Mouse (Mus musculus): ENCODE measurements around the gene Akap13. TPM values are rescaled to one million over a fixed set of nuclear protein-coding genes. Genes with fewer than 3 reads are reported as not detected.

Gene Akap13
- 44.6 and 44.8 TPM in 2 replicates for polyA plus RNA-seq (2014; fragmentation: Nextera tagmentation; extraction: Ambion mirVana)

- DNase-seq (peak; percentile 98), ATAC-seq (ENCODE audit: insufficient read depth) (peak; percentile 99)
- Histone ChIP-seq H3K9me3 (ENCODE audit: low read depth, low read length) (no peaks in the 10 kb centered on the region), H3K9ac (peak within 1 kb of the TSS; percentile 94), H3K27ac (ENCODE audit: low read depth) (peak within 1 kb of the TSS; percentile 99), H3K4me1 (ENCODE audit: insufficient read depth) (peaks cover 13% of the 10 kb centered on the region), H3K4me3 (ENCODE audit: low read depth, low read length) (peak within 1 kb of the TSS; percentile 98), H3K36me3 (ENCODE audit: insufficient read depth) (no peaks in the 10 kb centered on the region), H3K4me2 (peak within 1 kb of the TSS; percentile 88), H3K27me3 (ENCODE audit: insufficient read depth, low read length) (no peaks in the 10 kb centered on the region)
- TF ChIP-seq CTCF (IDR thresholded peaks at IDR 0.05; ENCODE audit: low read depth): peak; percentile 65
- WGBS: under 1% methylated on average over 94 of the region's 94 CpGs
These were observed at the start of gene Akap13 for GRCm38 (mm10) chr7:75455223-75456151. Gene Akap13 (plus strand): TSS chr7:75455534.

GRCm38 (mm10) chr7:75410641-75411040 is 44.7 kb upstream of the Akap13 start:
- ATAC-seq (ENCODE audit: insufficient read depth) (no peak), DNase-seq (no peak)
- H3K4me2 ChIP-seq: no peak overlapping the region
- no peaks in the 10 kb centered on the region for H3K9me3 ChIP-seq (ENCODE audit: low read depth, low read length)
- no peaks in the 10 kb centered on the region for H3K36me3 ChIP-seq (ENCODE audit: insufficient read depth)
- no peaks in the 10 kb centered on the region; the same call in 1 of the 2 replicates for H3K27me3 ChIP-seq (ENCODE audit: insufficient read depth, low read length)
- no peak for TF ChIP-seq CTCF (IDR thresholded peaks at IDR 0.05; ENCODE audit: low read depth)
- no peak overlapping the region for H3K27ac ChIP-seq (ENCODE audit: low read depth)
- H3K4me1 ChIP-seq (ENCODE audit: insufficient read depth): peaks cover 7% of the 10 kb centered on the region; the same call in 1 of the 2 replicates
- WGBS: 72% methylated on average over 3 of the region's 3 CpGs
- H3K4me3 ChIP-seq (ENCODE audit: low read depth, low read length): no peak overlapping the region
- no peak overlapping the region for H3K9ac ChIP-seq

GRCm38 (mm10) chr7:75411226-75411625 is 44.1 kb upstream of the Akap13 start:
- H3K4me1 ChIP-seq (ENCODE audit: insufficient read depth): peaks cover 7% of the 10 kb centered on the region; the same call in 1 of the 2 replicates
- no peaks in the 10 kb centered on the region; the same call in 1 of the 2 replicates for H3K27me3 ChIP-seq (ENCODE audit: insufficient read depth, low read length)
- H3K36me3 ChIP-seq (ENCODE audit: insufficient read depth): no peaks in the 10 kb centered on the region
- H3K9me3 ChIP-seq (ENCODE audit: low read depth, low read length): no peaks in the 10 kb centered on the region
- no peak overlapping the region for H3K4me2 ChIP-seq
- no peak for DNase-seq
- WGBS: 69% methylated on average over 6 of the region's 6 CpGs
- no peak overlapping the region for H3K4me3 ChIP-seq (ENCODE audit: low read depth, low read length)
- H3K27ac ChIP-seq (ENCODE audit: low read depth): no peak overlapping the region
- no peak overlapping the region for H3K9ac ChIP-seq
- TF ChIP-seq CTCF (IDR thresholded peaks at IDR 0.05; ENCODE audit: low read depth): no peak
- no peak for ATAC-seq (ENCODE audit: insufficient read depth)

GRCm38 (mm10) chr7:75412011-75412510 is 43.3 kb upstream of the Akap13 start:
- no peak for DNase-seq
- WGBS: 37% methylated on average over 10 of the region's 10 CpGs
- TF ChIP-seq CTCF (IDR thresholded peaks at IDR 0.05; ENCODE audit: low read depth): no peak
- no peaks in the 10 kb centered on the region for H3K36me3 ChIP-seq (ENCODE audit: insufficient read depth)
- H3K4me3 ChIP-seq (ENCODE audit: low read depth, low read length): no peak overlapping the region
- no peaks in the 10 kb centered on the region for H3K9me3 ChIP-seq (ENCODE audit: low read depth, low read length)
- H3K4me1 ChIP-seq (ENCODE audit: insufficient read depth): peaks cover 7% of the 10 kb centered on the region; the same call in 1 of the 2 replicates
- no peak overlapping the region for H3K9ac ChIP-seq
- ATAC-seq (ENCODE audit: insufficient read depth): no peak
- no peak overlapping the region for H3K4me2 ChIP-seq
- no peak overlapping the region for H3K27ac ChIP-seq (ENCODE audit: low read depth)
- no peaks in the 10 kb centered on the region; the same call in 1 of the 2 replicates for H3K27me3 ChIP-seq (ENCODE audit: insufficient read depth, low read length)

DNA sequence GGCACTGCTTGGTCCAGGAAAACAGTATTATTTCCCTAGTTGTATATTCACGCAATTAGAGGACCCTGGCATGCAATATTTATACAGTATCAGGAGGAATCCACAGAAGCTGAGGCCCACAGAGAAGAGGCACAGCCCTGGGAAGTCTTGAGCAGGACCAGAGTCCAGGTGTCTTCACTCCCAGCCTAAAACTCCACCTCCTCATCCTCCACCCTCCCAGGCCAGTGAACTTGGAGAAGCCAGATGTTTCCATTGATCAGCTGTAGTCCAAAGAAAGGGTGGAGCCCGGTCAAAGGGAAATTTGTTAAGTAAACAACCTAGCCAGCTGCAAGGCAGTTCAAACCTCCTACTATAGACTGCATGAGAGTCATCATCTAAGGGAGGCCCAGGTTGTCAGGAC is 42.8 kb upstream of the Akap13 start:
- peaks cover 7% of the 10 kb centered on the region; the same call in 1 of the 2 replicates for H3K4me1 ChIP-seq (ENCODE audit: insufficient read depth)
- ATAC-seq (ENCODE audit: insufficient read depth) (0 out of 2 replicates have a peak, but pooled peaks have one; percentile 38), DNase-seq (no peak)
- WGBS: 31% methylated on average over 2 of the region's 2 CpGs
- H3K36me3 ChIP-seq (ENCODE audit: insufficient read depth): no peaks in the 10 kb centered on the region
- no peak overlapping the region for H3K4me2 ChIP-seq
- TF ChIP-seq CTCF (IDR thresholded peaks at IDR 0.05; ENCODE audit: low read depth): no peak
- H3K27me3 ChIP-seq (ENCODE audit: insufficient read depth, low read length): no peaks in the 10 kb centered on the region; the same call in 1 of the 2 replicates
- no peak overlapping the region for H3K27ac ChIP-seq (ENCODE audit: low read depth)
- no peak overlapping the region for H3K9ac ChIP-seq
- no peak overlapping the region for H3K4me3 ChIP-seq (ENCODE audit: low read depth, low read length)
- no peaks in the 10 kb centered on the region for H3K9me3 ChIP-seq (ENCODE audit: low read depth, low read length)

DNA sequence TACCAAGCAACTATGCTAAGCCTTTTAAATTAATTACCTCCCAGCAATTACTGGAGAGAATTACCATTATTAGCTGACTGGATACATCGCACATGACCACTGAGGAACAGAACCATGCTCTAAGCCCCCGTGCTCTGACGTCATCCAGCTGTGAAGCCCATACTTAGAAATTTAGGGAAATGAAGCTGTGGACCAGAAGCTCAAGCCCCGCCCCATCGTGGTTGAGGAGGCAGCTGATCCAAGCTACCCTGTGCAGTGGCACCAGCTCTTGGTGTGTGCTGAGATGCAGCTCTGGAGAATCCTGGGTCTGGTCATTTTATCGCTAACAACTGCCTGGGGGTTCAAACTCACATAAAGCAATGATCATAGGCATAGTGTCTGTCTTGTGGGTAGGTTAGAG is 41.4 kb upstream of the Akap13 start:
- H3K4me2 ChIP-seq: no peak overlapping the region
- 63% methylated on average over 6 of the region's 6 CpGs for WGBS
- ATAC-seq (ENCODE audit: insufficient read depth) (no peak), DNase-seq (no peak)
- H3K4me3 ChIP-seq (ENCODE audit: low read depth, low read length): no peak overlapping the region
- no peaks in the 10 kb centered on the region for H3K9me3 ChIP-seq (ENCODE audit: low read depth, low read length)
- no peaks in the 10 kb centered on the region for H3K36me3 ChIP-seq (ENCODE audit: insufficient read depth)
- no peak overlapping the region for H3K27ac ChIP-seq (ENCODE audit: low read depth)
- H3K9ac ChIP-seq: no peak overlapping the region
- no peak for TF ChIP-seq CTCF (IDR thresholded peaks at IDR 0.05; ENCODE audit: low read depth)
- H3K4me1 ChIP-seq (ENCODE audit: insufficient read depth): peaks cover 7% of the 10 kb centered on the region; the same call in 1 of the 2 replicates
- H3K27me3 ChIP-seq (ENCODE audit: insufficient read depth, low read length): no peaks in the 10 kb centered on the region

DNA sequence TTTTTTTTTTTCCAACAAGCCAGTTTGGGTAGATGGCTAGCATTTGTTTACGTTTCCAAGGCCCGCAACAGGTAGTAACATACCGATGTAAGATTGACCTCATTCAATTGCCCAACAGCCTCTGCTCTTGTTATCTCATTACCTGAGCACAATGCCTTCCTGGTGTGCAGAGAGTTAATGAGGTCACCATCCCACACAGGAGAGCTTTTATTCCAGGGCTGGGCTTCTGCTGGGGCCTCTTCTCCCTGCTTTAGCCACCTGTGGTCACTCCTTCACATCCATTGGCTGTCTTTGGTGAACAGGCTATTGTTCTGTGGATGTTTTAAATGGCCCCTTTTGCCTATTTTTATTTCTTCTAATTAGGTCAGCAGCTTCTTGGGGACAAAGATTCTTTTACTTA is 41.0 kb upstream of the Akap13 start:
- Histone ChIP-seq H3K36me3 (ENCODE audit: insufficient read depth) (no peaks in the 10 kb centered on the region), H3K9ac (no peak overlapping the region), H3K4me2 (no peak overlapping the region), H3K27ac (ENCODE audit: low read depth) (no peak overlapping the region), H3K27me3 (ENCODE audit: insufficient read depth, low read length) (no peaks in the 10 kb centered on the region), H3K9me3 (ENCODE audit: low read depth, low read length) (no peaks in the 10 kb centered on the region), H3K4me3 (ENCODE audit: low read depth, low read length) (no peak overlapping the region), H3K4me1 (ENCODE audit: insufficient read depth) (peaks cover 7% of the 10 kb centered on the region; the same call in 1 of the 2 replicates)
- WGBS: 76% methylated on average over 3 of the region's 3 CpGs
- no peak for DNase-seq
- no peak for TF ChIP-seq CTCF (IDR thresholded peaks at IDR 0.05; ENCODE audit: low read depth)
- ATAC-seq (ENCODE audit: insufficient read depth): no peak

Data from lung, embryonic 14.5 days (tissue).